Mouse (Mus musculus) left cerebral cortex, adult 6 months (tissue): ENCODE results near the gene Taf6. TPM values are rescaled to one million over a fixed set of nuclear protein-coding genes. Genes with fewer than 3 reads are reported as not detected.

Experiments
- long read RNA-seq, 2 experiments: library from polyadenylated mRNA; unstranded; transcript quantifications; one replicate each; pipeline ENCODE4 v2.0.0; 2019 to 2020
- polyA plus RNA-seq: library from polyadenylated mRNA; unstranded; fragments of <200 nt; fragmentation: Nextera tagmentation; gene quantifications from 2 replicates; pipeline ENCODE4 v1.2.3, GENCODE M21; 2021

Taf6 gene
- 42.2 and 48.4 TPM in 2 replicates for polyA plus RNA-seq
- long read RNA-seq, experiment 1, transcript Taf6-201 (15 exons, 2,304 nt): major isoform, 142 of 260 reads
- long read RNA-seq, experiment 1, partial matches to known transcripts: 14 of 260 reads
- long read RNA-seq, experiment 1, other reads (novel, unspliced or antisense): 101 of 260 reads
- long read RNA-seq, experiment 2, transcript Taf6-201 (15 exons, 2,304 nt): major isoform, 16 of 40 reads
- long read RNA-seq, experiment 2, partial matches to known transcripts: 8 of 40 reads
- long read RNA-seq, experiment 2, other reads (novel, unspliced or antisense): 16 of 40 reads

GRCm38 (mm10) chr5:138186950-138187638 lies at the start of gene Taf6, which contains the start of gene Cnpy4:
Gene Taf6 (minus strand): TSS chr5:138187451.
Gene Cnpy4 (plus strand): TSS chr5:138187485.

GRCm38 (mm10) chr5:138225700-138226099 lies 38.4 kb upstream of the Taf6 start, which contains the start of gene Nxpe5:
Gene Nxpe5 (plus strand): TSS chr5:138225898.

DNA sequence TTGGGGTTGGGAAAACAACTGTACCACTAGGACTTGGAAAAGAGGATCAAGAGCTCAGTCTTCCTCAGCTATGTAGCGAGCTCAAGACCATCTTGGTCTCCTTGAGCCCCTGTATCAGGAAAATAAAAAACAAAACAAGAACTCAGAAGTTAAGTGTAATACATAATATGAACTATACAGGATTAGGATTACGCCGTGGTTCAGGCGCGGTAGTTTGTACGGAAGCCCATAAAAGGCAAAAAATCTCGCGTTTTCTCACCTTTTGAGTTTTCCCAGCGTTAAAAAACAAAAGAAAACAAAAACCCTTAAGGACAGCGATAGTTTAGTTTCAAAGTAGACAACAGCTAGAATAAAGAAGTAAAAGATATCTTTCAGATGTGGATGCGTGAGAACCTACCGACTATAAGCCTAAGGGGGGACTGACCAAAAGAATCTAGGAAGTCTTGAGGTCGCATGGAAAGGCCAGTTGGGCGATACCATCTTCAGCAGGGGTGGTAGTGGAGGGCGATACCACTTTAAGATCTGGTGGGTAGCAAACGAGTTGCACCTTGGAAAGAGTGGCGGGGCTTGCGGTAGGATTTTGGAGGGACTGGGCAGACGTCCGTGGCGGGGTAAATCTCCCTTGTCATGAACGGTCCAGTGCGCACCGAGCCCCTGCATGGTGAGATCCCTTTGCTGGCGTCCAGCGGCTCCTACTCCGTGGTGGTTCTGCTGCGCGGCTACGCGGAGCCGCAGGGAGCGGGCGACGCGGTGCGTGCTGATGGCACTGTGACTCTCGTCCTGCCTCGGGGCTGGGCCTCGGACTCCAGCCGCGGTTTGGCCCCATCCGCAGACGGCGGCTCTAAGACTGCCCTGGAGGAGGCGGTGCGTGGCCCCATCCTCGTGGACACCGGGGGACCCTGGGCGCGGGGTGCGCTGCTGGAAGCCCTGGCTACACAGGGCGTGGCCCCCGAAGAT lies 6.8 kb upstream of the Taf6 start, which contains the start of gene Mblac1:
Gene Mblac1, plus strand, starts transcription at position 544 of the 957 bp plus-strand sequence.

DNA sequence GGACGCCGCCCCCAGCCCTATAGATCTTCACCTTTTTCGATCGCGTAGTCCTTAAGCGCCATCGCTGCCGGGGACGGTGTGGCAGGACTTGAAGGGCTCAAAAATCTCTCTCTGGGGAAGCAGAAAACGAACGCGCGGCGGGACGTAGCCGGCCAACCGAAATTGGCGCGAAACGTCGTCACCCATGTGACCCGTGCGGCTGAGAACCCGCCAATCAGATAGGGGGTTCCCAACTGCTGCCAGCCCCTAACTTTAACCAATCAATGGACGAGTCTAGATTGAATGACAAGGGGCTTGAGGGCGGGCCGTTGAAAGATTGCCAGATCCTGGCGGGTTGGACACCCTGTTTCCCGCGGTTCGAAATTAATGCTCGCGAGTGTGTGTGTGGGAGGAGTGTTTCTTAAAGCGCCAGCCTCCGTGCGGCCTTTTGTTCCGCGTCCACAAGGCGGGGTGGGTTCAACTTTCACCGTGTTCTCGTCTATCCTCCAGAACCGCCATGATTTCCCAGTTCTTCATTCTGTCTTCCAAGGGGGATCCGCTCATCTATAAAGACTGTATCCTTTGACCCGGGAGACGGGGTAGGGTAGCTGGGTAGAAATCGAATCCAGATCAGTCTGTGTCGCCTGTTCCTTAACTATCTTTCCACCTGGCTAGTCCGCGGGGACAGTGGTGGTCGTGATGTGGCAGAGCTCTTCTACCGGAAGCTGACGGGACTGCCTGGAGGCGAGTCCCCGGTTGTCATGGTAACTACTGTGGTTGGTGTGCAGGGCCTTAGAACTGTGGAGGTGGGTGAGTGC lies 15.4 kb downstream of the Taf6 start, which contains the start of the genes Ap4m1 and Mcm7:
Gene Ap4m1, plus strand, starts transcription at position 308 of the 797 bp plus-strand sequence.
Gene Mcm7, minus strand, starts transcription at position 728 of the 797 bp plus-strand sequence.

DNA sequence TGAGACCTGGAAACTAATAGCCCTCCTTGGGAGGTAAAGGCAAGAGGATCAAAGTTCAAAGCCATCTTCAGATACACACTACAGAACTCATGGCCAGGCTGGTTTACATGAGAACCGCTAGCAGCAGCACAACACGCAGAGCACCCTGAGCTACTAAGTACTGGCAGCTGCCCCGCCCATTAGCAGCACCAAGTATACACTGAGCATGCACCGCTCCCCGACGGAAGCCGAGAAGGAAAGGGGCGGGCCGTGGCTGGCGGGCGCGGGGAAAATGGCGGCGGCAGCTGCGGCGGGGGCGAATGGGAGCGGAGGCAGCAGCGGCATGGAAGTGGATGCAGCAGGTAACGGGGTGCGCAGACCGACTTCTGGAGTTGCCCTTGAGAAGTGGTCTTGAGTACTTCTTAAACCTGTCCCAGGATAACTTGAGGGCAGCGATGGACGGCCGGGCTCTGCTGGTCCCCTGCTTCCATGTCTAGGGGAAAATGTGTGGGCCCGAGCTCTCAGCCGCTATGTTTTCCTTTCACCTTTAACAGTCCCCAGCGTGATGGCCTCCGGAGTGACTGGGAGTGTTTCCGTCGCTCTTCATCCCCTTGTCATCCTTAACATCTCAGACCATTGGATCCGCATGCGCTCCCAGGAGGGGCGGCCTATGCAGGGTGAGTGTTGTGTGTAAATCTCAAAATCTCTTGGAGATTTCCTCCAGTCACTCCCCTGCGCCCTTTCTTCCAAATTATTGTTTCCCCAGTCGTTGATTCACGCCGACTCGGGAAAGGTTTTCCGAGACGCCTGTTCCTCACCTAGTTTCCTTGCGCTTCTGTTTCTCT lies 26.2 kb downstream of the Taf6 start, which contains the start of gene Cops6:
Gene Cops6, plus strand, starts transcription at position 230 of the 824 bp plus-strand sequence.

DNA sequence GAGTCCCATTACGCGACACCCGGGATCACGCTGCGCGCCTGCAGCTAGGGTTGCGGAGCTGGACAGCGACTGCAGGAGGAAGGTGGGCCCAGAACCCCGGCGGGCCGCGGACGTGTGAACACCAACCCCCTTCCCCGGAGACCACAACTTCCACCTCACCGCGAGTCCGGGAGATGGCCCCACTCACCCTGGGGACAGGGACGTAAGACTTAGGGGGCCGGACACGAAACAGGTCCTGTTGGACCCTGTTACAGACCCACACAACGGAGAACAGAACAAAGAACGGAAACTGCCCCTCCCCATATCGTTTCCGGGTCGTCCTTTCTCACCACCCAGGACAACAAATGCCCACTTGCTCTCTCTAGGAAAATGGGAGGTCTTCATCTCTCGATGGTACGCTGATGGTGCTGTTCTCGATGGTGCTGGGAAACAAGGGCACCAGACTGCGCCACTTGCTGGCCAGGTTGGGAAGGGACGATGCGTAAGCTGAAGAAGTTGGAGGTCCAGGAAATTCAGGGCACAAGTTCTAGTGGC lies 31.7 kb downstream of the Taf6 start, which contains the start of gene Zfp113:
Gene Zfp113, minus strand, starts transcription at position 302 of the 534 bp plus-strand sequence.

Other genes with a start within 250 kb of the Taf6 start
- 11.5 and 13.1 TPM in 2 replicates for gene Gjc3, start 224.4 kb downstream of the Taf6 start, polyA plus RNA-seq
- gene Azgp1, start 205.9 kb downstream of the Taf6 start, polyA plus RNA-seq: not detected in 2 replicates
- gene Smok3a, start 166.2 kb downstream of the Taf6 start, polyA plus RNA-seq: not detected in 2 replicates
- gene Smok3b, start 166.0 kb downstream of the Taf6 start, polyA plus RNA-seq: not detected in 2 replicates
- gene Smok3c, start 134.3 kb downstream of the Taf6 start, polyA plus RNA-seq: not detected in 2 replicates
- 9.4 and 10.4 TPM in 2 replicates for gene Zkscan1, start 102.4 kb downstream of the Taf6 start, polyA plus RNA-seq
- 14.2 and 14.4 TPM in 2 replicates for gene Zscan21, start 70.5 kb downstream of the Taf6 start, polyA plus RNA-seq
- gene Zfp113, start 31.7 kb downstream of the Taf6 start, polyA plus RNA-seq: 6.1 and 7.0 TPM in 2 replicates
- gene Cops6, start 26.4 kb downstream of the Taf6 start, polyA plus RNA-seq: 327 and 335 TPM in 2 replicates
- gene Ap4m1, start 15.4 kb downstream of the Taf6 start, polyA plus RNA-seq: 3.8 and 4.9 TPM in 2 replicates
- 8.4 and 12.9 TPM in 2 replicates for gene Mcm7, start 15.0 kb downstream of the Taf6 start, polyA plus RNA-seq
- gene Cnpy4, start within 50 bp of the Taf6 start, polyA plus RNA-seq: 12.8 and 19.6 TPM in 2 replicates
- gene Mblac1, start 6.9 kb upstream of the Taf6 start, polyA plus RNA-seq: 6.4 and 7.0 TPM in 2 replicates
- not detected in 2 replicates for gene Nxpe5, start 38.4 kb upstream of the Taf6 start, polyA plus RNA-seq
- 102 TPM in 2 replicates for gene Lamtor4, start 68.0 kb upstream of the Taf6 start, polyA plus RNA-seq
- 3.0 and 17.8 TPM in 2 replicates for gene BC037034, start 76.6 kb upstream of the Taf6 start, polyA plus RNA-seq
- gene Gal3st4, start 85.4 kb upstream of the Taf6 start, polyA plus RNA-seq: 3.1 and 4.0 TPM in 2 replicates
- not detected in 2 replicates for gene Gm43720, start 92.5 kb upstream of the Taf6 start, polyA plus RNA-seq
- 0.13 and 0.21 TPM in 2 replicates for gene Gpc2, start 92.6 kb upstream of the Taf6 start, polyA plus RNA-seq
- 0.13 and 0.19 TPM in 2 replicates for gene Stag3, start 92.8 kb upstream of the Taf6 start, polyA plus RNA-seq
- gene Pvrig, start 154.5 kb upstream of the Taf6 start, polyA plus RNA-seq: 0.18 and 0.30 TPM in 2 replicates